Mouse (Mus musculus) liver, postnatal 0 days (tissue): ENCODE results near the gene Tctn1. TPM values are rescaled to one million over a fixed set of nuclear protein-coding genes. Genes with fewer than 3 reads are reported as not detected.

Experiments
- ATAC-seq: fragments of 200-750 bp; cut with Nextera tagmentation; 2 replicates; pipeline ENCODE4 v1.8.0; 2017; ENCODE audit warnings: mild to moderate bottlenecking, moderate library complexity
- DNase-seq: peaks from one replicate; pipeline ENCODE4 v3.0.0-alpha.2; 2016
- H3K27ac ChIP-seq: fragments of 300-500 bp; sonication (generic); 2 replicates; pipeline ENCODE4 v1.5.1; 2014; ENCODE audit warnings: antibody characterized with exemption, moderate library complexity, mild to moderate bottlenecking, low read depth
- H3K27me3 ChIP-seq: fragments of 300-500 bp; sonication (generic); 2 replicates; pipeline ENCODE4 v1.6.1; 2014; ENCODE audit warnings: low read length, control low read depth, mixed read lengths; ENCODE audit not compliant: insufficient read depth
- H3K36me3 ChIP-seq: fragments of 300-500 bp; sonication (generic); replicated peaks from 2 replicates; pipeline ENCODE4 v1.6.1; 2014; ENCODE audit warnings: mild to moderate bottlenecking, control low read depth, low read length, moderate library complexity, mixed read lengths; ENCODE audit not compliant: insufficient read depth
- H3K4me1 ChIP-seq: fragments of 300-500 bp; sonication (generic); 2 replicates; pipeline ENCODE4 v1.6.1; 2014; ENCODE audit warnings: antibody characterized with exemption, mild to moderate bottlenecking, control low read depth; ENCODE audit not compliant: insufficient read depth
- H3K4me2 ChIP-seq: fragments of 300-500 bp; sonication (generic); 2 replicates; pipeline ENCODE4 v1.6.1; 2014; ENCODE audit warnings: low read depth, mild to moderate bottlenecking, low read length, moderate library complexity, mixed read lengths
- H3K4me3 ChIP-seq: fragments of 300-500 bp; sonication (generic); 2 replicates; pipeline ENCODE4 v1.5.1; 2014; ENCODE audit warnings: low read depth, low read length
- H3K9ac ChIP-seq: fragments of 300-500 bp; sonication (generic); replicated peaks from 2 replicates; pipeline ENCODE4 v1.6.1; 2014; ENCODE audit warnings: mild to moderate bottlenecking, moderate library complexity
- H3K9me3 ChIP-seq: fragments of 300-500 bp; sonication (generic); 2 replicates; pipeline ENCODE4 v1.6.1; 2016; ENCODE audit warnings: mild to moderate bottlenecking, control low read depth, low read length, mixed read lengths
- CTCF ChIP-seq: sonication (generic); IDR thresholded peaks from 2 replicates; pipeline ENCODE4 v1.5.1; 2016; ENCODE audit warnings: antibody characterized with exemption, low read depth
- EP300 ChIP-seq: IDR thresholded peaks from 2 replicates; pipeline ENCODE4 v1.6.1; 2016; ENCODE audit warnings: antibody characterized with exemption, low read depth, mild to moderate bottlenecking
- WGBS: fragments of 180-500 bp; shearing (Covaris S2); extraction: QIAGEN DNeasy Blood & Tissue Kit; methylation state at CpG from one replicate; pipeline ENCODE4 v1.1.7; 2014; ENCODE audit not compliant: insufficient replicate concordance; 5-methylcytosine and 5-hydroxymethylcytosine counted together
- polyA plus RNA-seq: library from polyadenylated mRNA; unstranded; fragments of >200 nt; fragmentation: Nextera tagmentation; extraction: Ambion mirVana; gene quantifications from 2 replicates; pipeline ENCODE4 v1.2.1, GENCODE M21; 2015

The Tctn1 gene
- polyA plus RNA-seq, 1 experiment from 2014 or later = 1.2 TPM

GRCm38 (mm10) chr5:122286191-122286590 is 21.9 kb upstream of the Tctn1 start:
- no peak for ATAC-seq
- Histone ChIP-seq H3K27me3 (no peaks in the 10 kb centered on the region), H3K36me3 (peaks cover 9% of the 10 kb centered on the region; the same call in 1 of the 2 replicates), H3K27ac (peak overlapping the region; percentile 89), H3K9ac (peak overlapping the region; percentile 30), H3K4me1 (peaks cover 37% of the 10 kb centered on the region), H3K9me3 (no peaks in the 10 kb centered on the region), H3K4me2 (peak overlapping the region; percentile 98), H3K4me3 (peak overlapping the region; percentile 89)
- TF ChIP-seq EP300 (no peak), CTCF (no peak)
- no peak for DNase-seq
- WGBS = 78% methylated on average over 10 of the region's 10 CpGs

GRCm38 (mm10) chr5:122285767-122286150 is 21.5 kb upstream of the Tctn1 start:
- H3K27ac ChIP-seq = peak overlapping the region; percentile 89
- H3K4me3 ChIP-seq = peak overlapping the region; percentile 89
- H3K27me3 ChIP-seq = no peaks in the 10 kb centered on the region
- 36% methylated on average over 7 of the region's 7 CpGs for WGBS
- TF ChIP-seq CTCF = no peak
- TF ChIP-seq EP300 = no peak
- peak overlapping the region; percentile 95 for H3K9ac ChIP-seq
- H3K4me1 ChIP-seq = peaks cover 36% of the 10 kb centered on the region
- ATAC-seq (no peak), DNase-seq (no peak)
- no peaks in the 10 kb centered on the region for H3K9me3 ChIP-seq
- peak overlapping the region; percentile 98 for H3K4me2 ChIP-seq
- H3K36me3 ChIP-seq = peaks cover 9% of the 10 kb centered on the region; the same call in 1 of the 2 replicates

- Histone ChIP-seq H3K36me3 (peaks cover 9% of the 10 kb centered on the region; the same call in 1 of the 2 replicates), H3K4me2 (peak overlapping the region; percentile 98), H3K27ac (peak overlapping the region; percentile 89), H3K4me1 (peaks cover 42% of the 10 kb centered on the region), H3K27me3 (no peaks in the 10 kb centered on the region), H3K9me3 (no peaks in the 10 kb centered on the region), H3K4me3 (peak overlapping the region; percentile 89), H3K9ac (peak overlapping the region; percentile 95)
- WGBS = 1% methylated on average over 34 of the region's 34 CpGs
- TF ChIP-seq EP300 (no peak), CTCF (peak; percentile 38; the same call in 1 of the 2 replicates)
- ATAC-seq = peak; percentile 28
- DNase-seq = peak; percentile 63
Observed at GRCm38 (mm10) chr5:122285029-122285766, 20.9 kb upstream of the Tctn1 start.

GRCm38 (mm10) chr5:122284183-122285028 is 20.1 kb upstream of the Tctn1 start, which contains the start of gene Pptc7:
Gene Pptc7, plus strand, starts transcription at chr5:122284365.
- WGBS = 3% methylated on average over 62 of the region's 114 CpGs

GRCm38 (mm10) chr5:122283828-122284182 is 19.5 kb upstream of the Tctn1 start:
- Histone ChIP-seq H3K36me3 (peaks cover 9% of the 10 kb centered on the region; the same call in 1 of the 2 replicates), H3K9me3 (no peaks in the 10 kb centered on the region), H3K9ac (no peak overlapping the region), H3K27ac (no peak overlapping the region), H3K27me3 (no peaks in the 10 kb centered on the region), H3K4me3 (peak overlapping the region; percentile 89; the same call in 1 of the 2 replicates), H3K4me1 (peaks cover 45% of the 10 kb centered on the region), H3K4me2 (peak overlapping the region; percentile 98)
- DNase-seq (no peak), ATAC-seq (no peak)
- 18% methylated on average over 2 of the region's 2 CpGs for WGBS
- TF ChIP-seq CTCF (no peak), EP300 (no peak)

More at GRCm38 (mm10) chr5:122284183-122285028, 20.1 kb upstream of the Tctn1 start, which contains the start of gene Pptc7:
- Histone ChIP-seq H3K9ac (peak within 1 kb of the TSS; percentile 95), H3K4me3 (peak within 1 kb of the TSS; percentile 89), H3K9me3 (no peaks in the 10 kb centered on the region), H3K4me1 (peaks cover 45% of the 10 kb centered on the region), H3K4me2 (peak within 1 kb of the TSS; percentile 98), H3K27me3 (no peaks in the 10 kb centered on the region), H3K27ac (peak within 1 kb of the TSS; percentile 89), H3K36me3 (peaks cover 9% of the 10 kb centered on the region; the same call in 1 of the 2 replicates)
- TF ChIP-seq CTCF = no peak
- no peak for TF ChIP-seq EP300
- DNase-seq = peak; percentile 98
- peak; percentile 88 for ATAC-seq
